Mouse (Mus musculus): ENCODE results near the gene Adh5.
A peak's percentile ranks its signal among the peaks of the same experiment; 100 is the strongest.

Gene Adh5

GRCm38 (mm10) chr3:138442612-138443464, at the start of gene Adh5:
TSS of gene Adh5 (plus strand) at chr3:138443093.
- peak; percentile 92 for DNase-seq (ENCODE audit: low spot score)

- DNase-seq (ENCODE audit: low spot score) = no peak
Observed at GRCm38 (mm10) chr3:138404872-138405271, 38.0 kb upstream of the Adh5 start.

DNA sequence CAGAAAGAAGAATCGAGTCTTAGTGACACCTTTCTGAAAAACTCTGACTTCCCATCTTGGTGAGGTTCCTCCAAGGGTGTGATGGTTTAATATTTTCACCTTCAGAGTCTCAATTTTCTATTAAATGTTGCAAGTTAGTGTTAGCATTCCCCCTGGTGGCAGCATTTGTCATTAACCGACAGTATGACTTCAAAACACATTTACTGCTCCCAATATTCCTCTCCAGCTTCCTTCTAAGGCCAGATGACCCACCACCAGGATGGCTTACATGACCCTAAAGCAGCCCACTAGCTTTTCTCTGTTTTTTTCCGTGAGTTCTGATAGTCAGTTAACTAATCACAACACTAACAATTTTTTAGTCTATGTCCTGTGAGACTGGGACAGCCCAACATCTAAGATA, 37.6 kb upstream of the Adh5 start:
- DNase-seq (ENCODE audit: low spot score) = no peak

DNA sequence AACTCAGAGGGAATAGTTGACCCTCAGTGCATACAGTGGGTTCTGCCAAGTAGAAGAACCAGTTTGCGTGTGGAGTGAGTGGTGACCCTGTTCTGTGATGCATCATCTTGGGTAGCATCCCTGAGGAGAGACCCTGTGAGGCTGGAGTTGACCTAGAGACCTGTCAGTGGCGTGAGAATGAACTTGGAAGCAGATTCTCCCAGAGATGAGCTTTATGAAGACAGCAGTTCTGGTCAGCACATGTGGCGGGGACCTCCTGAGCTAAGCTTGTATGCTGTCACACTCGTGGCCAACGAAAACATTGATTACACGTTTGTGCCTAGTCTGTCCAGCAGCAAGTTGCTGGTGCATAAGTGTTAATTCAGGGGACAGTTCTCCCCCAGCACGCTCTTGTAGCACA, 37.1 kb upstream of the Adh5 start:
- DNase-seq (ENCODE audit: low spot score) = no peak

DNA sequence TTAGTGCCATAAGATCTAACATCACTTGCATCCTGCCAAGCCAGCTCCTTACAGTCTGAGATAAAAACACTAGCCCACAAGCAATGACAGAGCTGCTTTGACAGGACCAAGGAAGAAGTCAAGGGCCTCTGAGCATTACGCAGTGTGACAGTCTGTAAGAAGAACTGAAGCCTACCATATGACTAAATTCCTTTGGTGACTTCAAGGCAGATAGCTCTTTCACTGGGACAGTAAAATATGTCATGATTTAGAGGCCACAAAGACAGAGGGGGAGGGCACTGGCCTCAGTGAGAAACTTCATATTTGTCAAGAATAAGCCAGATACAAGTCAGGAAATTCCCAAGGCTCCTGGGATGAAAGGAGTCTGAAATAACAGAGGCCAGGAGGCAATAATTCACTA, 35.0 kb upstream of the Adh5 start:
- no peak for DNase-seq (ENCODE audit: low spot score)

GRCm38 (mm10) chr3:138409585-138409984, 33.3 kb upstream of the Adh5 start:
- no peak for DNase-seq (ENCODE audit: low spot score)

- DNase-seq (ENCODE audit: low spot score) = no peak
Observed at GRCm38 (mm10) chr3:138410211-138410610, 32.7 kb upstream of the Adh5 start.

- no peak for DNase-seq (ENCODE audit: low spot score)
Observed at GRCm38 (mm10) chr3:138415121-138415690, 27.7 kb upstream of the Adh5 start, which contains the start of gene Adh4. TSS of gene Adh4 (plus strand) at chr3:138415466.

GRCm38 (mm10) chr3:138419369-138419768, 23.5 kb upstream of the Adh5 start:
- no peak for DNase-seq (ENCODE audit: low spot score)

- no peak for DNase-seq (ENCODE audit: low spot score)
Observed at GRCm38 (mm10) chr3:138420385-138420784, 22.5 kb upstream of the Adh5 start.

DNA sequence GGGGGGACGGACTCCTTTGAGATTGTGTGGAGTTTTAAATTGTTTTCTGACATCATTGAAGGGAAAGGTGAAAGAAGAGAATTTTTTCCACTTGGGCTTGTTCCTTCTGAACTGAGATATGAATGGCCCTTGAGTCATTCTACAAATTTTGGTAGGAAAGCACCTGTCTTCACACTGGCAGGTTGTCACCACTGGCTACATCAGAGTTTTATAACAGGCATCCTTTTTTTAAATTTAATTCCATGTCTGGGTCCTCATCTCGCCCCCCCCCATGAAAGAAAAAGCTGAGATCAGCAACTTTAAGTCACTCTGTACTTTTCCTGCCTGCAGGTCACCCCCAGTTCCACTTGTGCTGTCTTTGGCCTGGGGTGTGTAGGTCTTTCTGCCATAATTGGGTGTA, 19.2 kb upstream of the Adh5 start:
- DNase-seq (ENCODE audit: low spot score) = no peak

DNA sequence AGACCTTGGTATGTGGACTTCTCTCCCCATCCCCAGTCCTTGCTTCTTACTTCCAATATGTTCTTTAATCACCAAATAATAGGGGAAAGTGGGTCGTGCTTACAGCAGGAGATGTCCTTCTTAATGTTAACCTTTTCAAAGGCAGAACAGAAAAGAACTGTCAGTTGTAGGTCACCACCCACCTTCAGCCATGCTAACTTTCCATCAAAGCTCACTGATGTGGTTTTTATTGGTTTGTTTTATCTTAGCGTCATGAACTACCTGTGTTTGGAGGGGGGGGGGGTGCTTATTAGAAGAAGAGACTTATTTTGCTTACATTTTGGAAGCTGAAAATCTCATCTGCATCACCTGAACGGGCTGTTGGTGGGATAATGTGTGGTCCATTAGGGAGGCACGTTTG, 18.6 kb upstream of the Adh5 start:
- no peak for DNase-seq (ENCODE audit: low spot score)

GRCm38 (mm10) chr3:138430360-138430976, 12.4 kb upstream of the Adh5 start:
- DNase-seq (ENCODE audit: low spot score) = no peak

GRCm38 (mm10) chr3:138431835-138432234, 11.1 kb upstream of the Adh5 start:
- no peak for DNase-seq (ENCODE audit: low spot score)

DNA sequence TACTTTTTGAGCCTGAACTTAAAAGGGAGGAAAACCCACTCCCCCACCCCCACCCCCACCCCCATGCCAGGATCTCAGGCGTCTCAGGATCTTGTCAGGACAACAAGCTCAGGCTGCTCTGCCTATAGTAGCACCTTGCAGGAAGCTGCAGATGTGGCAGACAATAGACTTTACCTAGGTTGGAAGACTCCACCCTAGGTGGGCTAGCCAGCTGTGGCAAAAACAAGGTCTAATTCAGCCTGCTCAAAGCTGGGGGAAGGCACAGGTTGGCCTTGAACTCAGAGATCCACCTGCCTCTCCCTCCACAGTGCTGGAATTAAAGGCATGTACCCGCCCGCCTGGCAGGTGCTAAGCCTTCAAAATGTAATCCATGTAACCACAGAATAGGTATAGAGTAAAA, 4.2 kb upstream of the Adh5 start:
- no peak for DNase-seq (ENCODE audit: low spot score)

GRCm38 (mm10) chr3:138442203-138442602, 690 bp upstream of the Adh5 start:
- DNase-seq (ENCODE audit: low spot score) = no peak

DNA sequence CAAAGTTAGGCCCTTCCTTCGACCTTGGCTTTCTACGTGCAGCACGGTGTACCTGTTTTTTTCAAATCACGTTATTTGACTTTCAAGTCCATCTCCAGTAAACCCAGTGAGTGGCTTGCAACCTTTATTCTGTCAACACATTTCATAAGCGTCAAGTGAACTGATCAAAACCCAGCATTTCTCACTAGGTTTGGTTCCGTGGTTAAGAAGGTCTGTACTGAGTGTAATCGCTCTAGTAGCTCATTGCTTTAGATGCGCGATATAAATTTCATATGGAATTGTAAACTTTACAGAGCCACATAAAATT, 525 bp downstream of the Adh5 start:
- no peak for DNase-seq (ENCODE audit: low spot score)

GRCm38 (mm10) chr3:138448077-138448860, 5.4 kb downstream of the Adh5 start:
- DNase-seq (ENCODE audit: low spot score) = no peak

GRCm38 (mm10) chr3:138452169-138452568, 9.3 kb downstream of the Adh5 start:
- no peak for DNase-seq (ENCODE audit: low spot score)

DNA sequence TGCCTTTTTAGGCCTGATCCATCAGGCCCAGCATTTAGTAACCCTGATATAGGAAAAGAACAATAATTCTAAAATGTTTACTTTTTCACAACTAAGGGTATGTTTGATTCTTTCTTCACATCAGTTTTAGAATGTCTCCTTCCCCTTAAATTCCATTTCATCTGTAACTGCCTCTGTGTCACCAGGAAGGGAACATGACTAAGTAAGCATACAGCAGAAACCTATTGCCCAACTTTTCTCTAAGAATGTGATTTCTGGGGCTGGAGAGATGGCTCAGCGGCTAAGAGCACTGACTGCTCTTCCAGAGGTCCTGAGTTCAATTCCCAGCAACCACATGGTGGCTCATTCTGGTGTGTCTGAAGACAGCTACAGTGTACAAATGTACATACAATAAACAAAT, 11.3 kb downstream of the Adh5 start:
- no peak for DNase-seq (ENCODE audit: low spot score)

DNA sequence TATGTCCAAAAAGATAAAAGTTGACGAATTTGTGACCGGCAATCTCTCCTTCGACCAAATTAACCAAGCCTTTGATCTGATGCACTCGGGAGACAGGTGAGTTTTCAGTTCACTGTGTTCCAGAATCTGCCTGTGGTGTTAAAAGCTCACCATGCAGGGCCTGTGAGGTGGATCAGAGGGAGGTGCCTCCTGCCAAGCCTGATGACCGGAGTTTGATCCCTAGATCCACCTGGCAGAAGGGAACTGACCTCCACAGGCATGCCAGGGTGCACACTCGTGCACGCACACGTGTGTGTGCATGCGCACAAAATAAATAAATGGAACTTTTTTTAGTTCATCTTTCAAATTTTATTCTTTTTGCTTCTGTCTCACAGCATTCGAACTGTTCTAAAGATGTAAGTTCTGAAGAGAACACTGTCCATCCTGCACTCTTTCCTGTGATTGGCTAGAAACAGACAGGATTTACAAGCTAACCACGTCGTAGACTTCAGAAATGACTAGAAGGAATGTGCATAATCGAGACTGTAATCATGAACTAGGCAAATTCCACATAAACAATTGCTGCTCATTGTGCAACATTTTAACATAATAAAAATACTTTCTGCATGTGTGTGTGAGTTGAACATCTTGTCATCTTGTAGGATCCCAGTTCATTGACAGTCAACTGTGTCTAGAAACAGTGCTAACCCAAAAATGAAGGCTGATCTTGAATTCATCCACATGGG, 12.0 kb downstream of the Adh5 start:
- DNase-seq (ENCODE audit: low spot score) = no peak

DNA sequence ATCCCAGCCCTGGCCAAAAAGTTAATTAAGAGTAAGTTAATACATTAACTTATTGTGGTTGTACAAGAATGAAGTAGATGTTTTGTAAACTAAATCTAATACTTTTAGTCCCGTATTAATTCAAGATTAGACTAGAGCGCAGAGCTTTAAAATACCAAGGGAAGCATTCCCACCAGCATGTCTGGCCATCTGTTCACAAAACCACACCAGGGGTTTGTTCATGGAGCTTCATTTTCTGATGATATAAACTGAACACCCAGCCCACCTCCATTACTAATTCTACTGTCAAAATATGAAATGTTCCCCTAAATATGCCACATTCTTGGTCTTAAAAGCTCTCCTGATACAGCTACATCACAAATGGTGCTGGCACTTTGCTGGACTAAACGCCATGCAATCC, 15.5 kb downstream of the Adh5 start:
- DNase-seq (ENCODE audit: low spot score) = no peak

Measured in ovary, postnatal 36 days (tissue).